Mouse (Mus musculus) liver, adult 2 months (tissue): ENCODE data around the gene Prps1l1.

Source experiments
- CTCF ChIP-seq: fragments of 200-500 bp; IDR thresholded peaks from 2 replicates; pipeline ENCODE4 v1.5.1; 2011; ENCODE audit warnings: low read depth, low read length, control low read depth
- POLR2A ChIP-seq: fragments of 200-500 bp; IDR thresholded peaks from 2 replicates; pipeline ENCODE4 v1.6.1; 2011; ENCODE audit warnings: low read length, control low read depth; ENCODE audit not compliant: insufficient read depth; ENCODE audit errors: extremely low read depth

GRCm38 (mm10) chr12:34991900-34992299 lies 7.3 kb downstream of the Prps1l1 start:
- TF ChIP-seq CTCF (no peak), POLR2A (no peak)
